Mouse (Mus musculus): ENCODE data around the gene Rtn4r. TPM values are rescaled to one million over a fixed set of nuclear protein-coding genes. Genes with fewer than 3 reads are reported as not detected.

The Rtn4r gene
- total and polyA plus RNA-seq, 3 experiments = not detected

- no peak for DNase-seq (ENCODE audit: extremely low read depth)
- no peak overlapping the region for H3K4me2 ChIP-seq (ENCODE audit: insufficient read depth, low read depth, poor library complexity, severe bottlenecking)
- dilution Hi-C loops (cut with MboI; ENCODE audit: extremely low pct_ligation_motif_present, extremely low pct_unique_long_range_greater_than_20kb, low sequenced_read_pairs) (no loop called here), in situ Hi-C loops (cut with MboI; ENCODE audit: low pct_ligation_motif_present, low pct_unique_long_range_greater_than_20kb, low sequenced_read_pairs) (no loop called here)
- peaks cover 8 to 12% of the 10 kb centered on the region in 2 experiments; a peak in 3 of 4 replicates for H3K4me1 ChIP-seq (ENCODE audit: control insufficient read depth in 1 of 2, insufficient read depth in 2 of 2)
- H3K9me3 ChIP-seq (replicated peaks; ENCODE audit: low read length) = peaks cover 5% of the 10 kb centered on the region
- H3K27ac ChIP-seq (ENCODE audit: insufficient read depth, low read depth) = no peak overlapping the region
- H3K4me3 ChIP-seq (replicated peaks in 1 of 3; ENCODE audit: low read depth in 2 of 3, low read length in 2 of 3, poor library complexity in 1 of 3) = no peak overlapping the region
- H3K36me3 ChIP-seq (replicated peaks in 1 of 2; ENCODE audit: control insufficient read depth in 1 of 2, insufficient read depth in 1 of 2, low read length in 1 of 2) = no peaks in the 10 kb centered on the region
- peaks cover 90% of the 10 kb centered on the region for H3K27me3 ChIP-seq (replicated peaks)
- no peaks in the 10 kb centered on the region for H3K79me2 ChIP-seq (replicated peaks; ENCODE audit: control insufficient read depth, extremely low read depth, insufficient read depth, poor library complexity, severe bottlenecking)
- no peak overlapping the region for H3K9ac ChIP-seq (ENCODE audit: insufficient read depth, low read depth)
- TF ChIP-seq POLR2A (IDR thresholded peaks at IDR 0.05; ENCODE audit: low read depth, low read length) = no peak
- no peak for TF ChIP-seq SIN3A (IDR thresholded peaks at IDR 0.05; ENCODE audit: low read length)
- TF ChIP-seq ETS1 (conservative IDR thresholded peaks at IDR 0.05; ENCODE audit: low read depth, low read length) = no peak
- no peak for TF ChIP-seq MXI1 (IDR thresholded peaks at IDR 0.05; ENCODE audit: low read depth, low read length)
- no peak for TF ChIP-seq RCOR1 (conservative IDR thresholded peaks at IDR 0.05; ENCODE audit: low read depth, low read length)
- TF ChIP-seq BHLHE40 (IDR thresholded peaks at IDR 0.05; ENCODE audit: low read depth, low read length) = no peak
- no peak for TF ChIP-seq EP300 (IDR thresholded peaks at IDR 0.05; ENCODE audit: low read length)
- TF ChIP-seq ZNF384 (IDR thresholded peaks at IDR 0.05; ENCODE audit: low read depth, low read length) = no peak
- no peak for TF ChIP-seq TCF12 (IDR thresholded peaks at IDR 0.05; ENCODE audit: low read depth, low read length)
- TF ChIP-seq USF1 (IDR thresholded peaks at IDR 0.05; ENCODE audit: low read depth, low read length) = no peak
- no peak for TF ChIP-seq NRF1 (IDR thresholded peaks at IDR 0.05; ENCODE audit: low read depth, low read length)
- no peak for TF ChIP-seq GABPA (IDR thresholded peaks at IDR 0.05; ENCODE audit: insufficient replicate concordance, low read depth, low read length)
- TF ChIP-seq CTCF (conservative IDR thresholded peaks at IDR 0.05 in 1 of 2, IDR thresholded peaks at IDR 0.05 in 1 of 2; ENCODE audit: low read depth in 2 of 2, low read length in 2 of 2) = no peak
Observed at GRCm38 (mm10) chr16:18191006-18191405, 63.6 kb downstream of the Rtn4r start.

- dilution Hi-C loops (cut with MboI; ENCODE audit: extremely low pct_ligation_motif_present, extremely low pct_unique_long_range_greater_than_20kb, low sequenced_read_pairs) = no loop called here
- Histone ChIP-seq H3K27me3 (replicated peaks) (peaks cover 95% of the 10 kb centered on the region), H3K9me3 (replicated peaks; ENCODE audit: low read length) (no peaks in the 10 kb centered on the region), H3K4me2 (ENCODE audit: insufficient read depth, low read depth, poor library complexity, severe bottlenecking) (no peak overlapping the region), H3K4me3 (replicated peaks in 1 of 3; ENCODE audit: low read depth in 2 of 3, low read length in 2 of 3, poor library complexity in 1 of 3) (no peak overlapping the region), H3K36me3 (replicated peaks in 1 of 2; ENCODE audit: control insufficient read depth in 1 of 2, insufficient read depth in 1 of 2, low read length in 1 of 2) (no peaks in the 10 kb centered on the region), H3K4me1 (ENCODE audit: control insufficient read depth in 1 of 2, insufficient read depth in 2 of 2) (peaks cover 8 to 12% of the 10 kb centered on the region in 2 experiments; a peak in 3 of 4 replicates), H3K9ac (ENCODE audit: insufficient read depth, low read depth) (no peak overlapping the region), H3K79me2 (replicated peaks; ENCODE audit: control insufficient read depth, extremely low read depth, insufficient read depth, poor library complexity, severe bottlenecking) (no peaks in the 10 kb centered on the region), H3K27ac (ENCODE audit: insufficient read depth, low read depth) (no peak overlapping the region)
- TF ChIP-seq MAX (IDR thresholded peaks at IDR 0.05; ENCODE audit: low read length) = no peak
- TF ChIP-seq TCF12 (IDR thresholded peaks at IDR 0.05; ENCODE audit: low read depth, low read length) = no peak
- no peak for DNase-seq (ENCODE audit: extremely low read depth)
- in situ Hi-C loops (cut with MboI; ENCODE audit: low pct_ligation_motif_present, low pct_unique_long_range_greater_than_20kb, low sequenced_read_pairs) = no loop called here
Observed at GRCm38 (mm10) chr16:18194208-18194985, 67.0 kb downstream of the Rtn4r start.
